Mouse (Mus musculus) kidney, adult 8-10 months (tissue): Measurements from ENCODE around the gene Syncrip.
A peak's percentile ranks its signal among the peaks of the same experiment; 100 is the strongest.
"Not testable (repeated sequence)": the region's sequence is repeated elsewhere in the genome, so short reads cannot be mapped to it uniquely, and the experiment has no call there.

Source experiments
- DNase-seq, 2 experiments: peaks; one replicate each; pipeline ENCODE4 v3.0.0; 2022

The Syncrip gene

DNA sequence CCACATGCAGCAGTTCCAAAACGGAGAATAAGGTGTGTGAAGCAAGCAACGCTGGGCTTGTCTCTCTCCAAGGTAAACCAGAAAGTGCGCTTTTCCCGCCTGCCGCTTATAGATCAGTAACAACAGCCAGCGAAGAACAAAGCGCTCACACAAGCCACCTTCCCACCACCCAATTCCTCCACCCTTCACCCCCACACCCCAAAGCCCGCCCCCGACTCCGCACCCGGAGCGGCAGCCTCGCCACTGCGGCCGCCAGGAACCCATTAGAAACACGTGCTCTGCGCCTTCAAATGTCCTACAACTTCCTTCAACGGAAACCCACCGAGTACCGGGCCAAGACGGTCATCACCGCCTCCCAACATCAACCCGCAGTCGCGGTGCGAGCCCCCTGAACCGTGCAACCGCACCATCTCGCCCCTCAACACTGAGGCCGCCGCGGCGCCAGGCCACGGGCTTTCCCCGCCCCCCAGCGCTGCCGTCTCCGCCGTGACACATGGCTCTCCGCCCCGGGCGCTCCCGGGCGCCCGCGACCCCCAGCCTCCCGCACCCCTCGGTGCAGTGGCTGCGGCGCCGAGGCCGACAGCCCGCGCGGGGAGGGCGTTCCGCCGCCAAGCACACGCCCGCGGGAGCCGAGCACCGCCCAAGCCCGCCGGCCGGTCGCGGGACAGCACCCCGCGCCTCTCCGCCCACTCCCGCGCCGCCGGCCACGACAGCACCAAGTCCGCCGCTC, 1.1 kb downstream of the Syncrip start:
- DNase-seq = peak; percentile 18 to 26

DNA sequence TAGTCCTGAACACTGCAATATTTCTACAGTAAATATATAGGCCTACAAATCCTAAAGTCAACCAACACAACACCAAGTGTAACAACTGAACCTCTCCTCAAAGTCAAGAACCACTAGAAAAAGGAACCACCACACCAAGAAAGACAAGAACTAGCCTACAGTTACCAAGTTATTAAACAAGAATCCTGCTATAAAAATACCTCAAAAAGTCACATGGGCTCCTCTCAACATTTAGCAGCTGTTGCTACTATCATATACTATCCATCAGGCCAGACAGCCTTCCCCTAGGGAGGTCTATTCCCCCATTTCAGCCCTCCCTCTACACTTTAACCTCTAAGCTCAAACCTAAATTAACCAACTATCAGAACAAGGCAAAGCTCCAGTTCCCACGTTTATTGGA, 2.3 kb downstream of the Syncrip start:
- DNase-seq = no peak

DNA sequence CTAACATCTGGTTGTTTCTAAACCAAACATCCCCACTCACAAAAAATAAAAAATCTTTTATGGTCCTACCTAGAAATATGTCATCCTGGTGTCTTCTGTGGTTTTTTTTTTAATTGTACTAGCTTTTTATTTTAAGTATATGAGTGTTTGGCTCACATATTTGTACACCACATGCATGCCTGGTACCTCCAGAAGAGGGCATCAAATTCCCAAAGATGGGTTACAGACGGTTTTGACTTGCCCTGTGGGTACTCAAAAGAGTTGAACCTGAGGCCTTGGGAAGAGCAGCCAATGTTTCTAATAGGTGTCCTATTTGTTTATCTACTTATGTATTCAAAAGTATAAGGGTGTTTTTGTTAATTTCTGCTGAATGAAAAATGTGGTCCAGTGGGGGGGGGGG, 6.2 kb downstream of the Syncrip start:
- no peak for DNase-seq

DNA sequence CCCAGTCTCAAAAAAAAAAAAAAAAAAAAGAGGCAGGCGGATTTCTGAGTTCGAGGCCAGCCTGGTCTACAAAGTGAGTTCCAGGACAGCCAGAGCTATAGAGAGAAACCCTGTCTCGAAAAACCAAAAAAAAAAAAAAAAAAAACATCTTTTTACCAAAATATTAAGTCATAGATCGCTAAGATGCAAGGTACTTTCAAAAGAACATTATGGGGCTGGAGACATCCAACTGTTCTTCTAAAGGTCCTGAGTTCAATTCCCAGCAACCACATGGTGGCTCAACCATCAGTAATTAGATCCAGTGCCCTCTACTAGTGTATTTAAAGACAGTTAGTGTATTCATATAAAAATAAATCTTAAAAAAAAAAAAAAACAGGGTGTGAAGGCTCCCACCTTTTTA, 21.4 kb downstream of the Syncrip start:
- DNase-seq = not testable (repeated sequence)

DNA sequence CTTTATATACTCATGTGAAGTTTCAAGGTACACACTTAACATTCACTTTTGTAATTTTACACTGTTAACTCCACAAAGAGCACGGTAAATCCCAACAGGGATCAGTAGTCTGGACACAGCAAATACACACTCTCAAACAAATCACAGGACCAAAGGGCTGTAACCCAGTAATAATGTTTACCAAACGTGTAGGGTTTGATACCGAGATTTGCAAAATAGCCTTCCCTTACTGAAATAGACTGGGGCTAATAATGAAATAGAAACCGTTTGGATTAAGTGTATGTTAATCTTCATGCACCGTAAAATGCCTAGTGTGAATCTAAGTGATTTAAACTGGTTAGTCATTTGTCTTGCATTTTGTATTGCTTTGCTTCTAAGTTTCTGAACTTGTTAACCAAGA, 42.4 kb downstream of the Syncrip start:
- DNase-seq = no peak

DNA sequence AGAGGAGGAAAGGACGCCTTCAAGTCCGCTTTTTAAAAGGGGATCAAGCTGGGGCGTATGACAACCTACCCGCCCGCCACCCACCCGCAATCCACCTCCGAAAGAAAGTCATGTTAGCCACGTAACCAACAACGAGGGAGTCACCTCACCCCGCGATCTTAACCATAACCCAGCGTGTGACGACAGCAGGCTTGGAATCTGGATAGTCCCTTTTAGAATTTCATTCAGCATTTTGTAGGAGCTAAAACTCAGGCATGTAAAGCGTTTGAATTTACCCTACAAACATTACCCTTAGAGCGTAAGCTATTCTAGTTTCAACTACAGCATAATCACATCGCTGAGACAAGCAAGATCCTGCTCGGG, 43.2 kb downstream of the Syncrip start:
- DNase-seq = no peak

DNA sequence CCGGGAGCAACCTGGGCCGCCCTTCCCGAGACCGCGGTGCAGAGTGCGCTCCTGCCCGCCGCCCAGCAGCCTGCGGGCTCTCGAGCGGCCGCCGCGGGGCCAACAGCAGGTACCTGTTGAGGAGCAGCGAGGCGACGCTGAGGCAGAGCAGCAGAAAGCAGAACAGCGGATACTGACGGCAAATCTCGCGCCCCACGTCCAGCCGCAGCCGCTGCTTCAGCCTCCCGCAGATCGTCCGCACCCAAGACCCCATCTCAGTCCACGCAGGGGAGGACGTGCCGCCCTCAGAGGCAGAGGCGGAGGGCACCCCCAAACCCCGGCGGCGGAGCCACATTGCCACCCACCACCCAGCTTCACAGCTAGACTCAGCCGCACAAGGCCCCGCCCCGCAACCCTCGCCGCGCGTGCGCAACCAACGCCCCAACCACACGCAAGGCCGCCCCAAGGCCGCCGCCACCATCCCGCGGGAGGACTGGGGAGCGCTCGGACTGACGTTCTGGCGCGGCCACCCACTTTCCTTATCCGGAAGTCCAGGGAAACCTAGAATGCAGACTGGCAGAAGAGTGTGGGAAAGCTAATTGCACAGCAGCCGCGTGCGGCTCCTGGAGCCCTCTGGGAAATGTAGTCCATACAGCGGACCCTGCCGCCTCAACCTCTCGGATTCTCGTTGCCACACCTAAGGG, 43.7 kb downstream of the Syncrip start, which contains the start of gene Snx14:
Snx14 (minus strand) TSS at position 404 of the 683 bp plus-strand sequence.
- peak; percentile 96 to 97 for DNase-seq

DNA sequence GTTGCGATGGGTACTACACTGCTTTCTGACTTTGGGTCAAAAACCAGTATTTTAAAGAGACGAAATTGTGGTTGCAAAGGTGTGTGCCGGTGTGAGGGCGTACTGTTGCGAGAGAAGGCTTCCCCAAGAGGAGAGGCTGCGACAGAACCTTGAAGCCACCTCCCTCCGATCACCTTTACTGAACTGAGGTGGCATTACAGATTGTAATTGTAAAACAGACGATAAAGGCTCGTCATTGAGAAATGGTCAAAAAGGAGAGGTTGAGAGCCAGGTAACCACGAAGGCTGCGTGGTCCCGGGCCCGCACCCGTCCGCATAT, 44.2 kb downstream of the Syncrip start:
- DNase-seq = no peak

DNA sequence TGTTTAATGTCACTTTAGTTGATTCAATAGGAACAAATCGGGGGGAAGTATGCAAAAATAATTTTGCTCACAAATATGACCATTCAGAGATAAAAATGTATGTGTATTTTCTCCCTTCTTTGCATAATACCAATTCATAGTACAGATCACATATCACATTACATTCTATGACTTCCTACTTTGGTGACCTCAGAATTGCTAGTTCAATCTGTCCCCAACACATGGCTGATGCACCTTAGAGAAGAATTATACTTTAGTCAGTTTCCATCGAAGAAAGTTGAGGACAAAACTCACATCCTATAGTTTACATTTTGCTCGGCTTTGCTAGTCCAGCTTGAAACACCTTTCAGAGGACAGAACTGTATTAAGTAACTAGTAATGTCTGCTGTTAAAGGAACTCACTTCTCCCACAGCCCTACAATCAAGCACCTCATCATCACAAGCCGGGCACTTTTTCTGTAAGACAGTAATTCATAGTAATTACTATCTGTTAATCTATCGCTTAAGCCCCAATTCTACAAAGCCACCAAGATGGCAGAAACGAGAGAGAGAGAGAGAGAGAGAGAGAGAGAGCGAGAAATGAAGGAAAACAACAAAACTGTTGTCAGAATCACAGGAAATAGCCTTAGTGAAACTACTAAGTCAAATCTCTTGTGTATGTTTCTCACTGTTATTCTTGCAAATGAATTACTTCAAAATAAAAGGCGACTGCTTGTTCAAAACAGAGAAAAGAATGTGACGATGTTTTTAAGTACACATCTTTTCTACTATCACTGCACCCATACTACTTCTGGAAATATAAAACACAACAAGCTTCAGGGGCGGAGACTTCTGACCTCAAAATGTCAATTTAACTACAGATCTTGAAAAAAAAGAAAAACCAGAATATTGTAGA, 44.8 kb downstream of the Syncrip start:
- no peak for DNase-seq

DNA sequence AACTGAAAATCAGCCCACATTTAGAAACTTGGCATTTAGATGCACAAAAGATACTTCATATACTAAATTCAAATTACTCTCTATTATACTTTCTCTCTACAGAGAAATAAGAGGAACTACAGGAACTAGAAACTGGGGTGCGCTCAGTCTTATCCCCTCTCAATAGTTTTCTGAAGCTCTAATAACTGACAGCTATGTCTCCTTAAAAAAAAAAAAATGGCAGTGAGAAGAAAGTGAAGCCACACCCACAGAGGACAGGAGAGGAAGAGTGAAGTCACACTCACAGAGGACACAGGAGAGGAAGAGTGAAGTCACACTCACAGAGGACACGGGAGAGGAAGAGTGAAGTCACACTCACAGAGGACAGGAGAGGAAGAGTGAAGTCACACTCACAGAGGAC, 58.0 kb downstream of the Syncrip start:
- no peak for DNase-seq

DNA sequence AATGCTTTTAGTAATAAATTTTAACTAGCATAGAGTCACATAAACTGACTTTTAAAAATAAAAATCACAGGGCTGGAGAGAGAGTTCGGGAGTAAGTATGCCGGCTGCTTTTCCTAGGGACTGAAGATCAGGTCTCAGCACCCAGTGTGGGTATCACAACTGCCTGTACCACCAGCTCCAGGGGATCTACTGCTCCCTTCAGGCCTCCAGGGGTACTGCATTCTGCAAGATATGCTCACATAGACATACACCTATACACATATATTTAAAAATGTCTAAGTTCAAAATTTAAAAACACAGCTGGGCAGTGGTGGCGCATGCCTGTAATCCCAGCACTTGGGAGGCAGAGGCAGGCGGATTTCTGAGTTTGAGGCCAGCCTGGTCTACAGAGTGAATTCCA, 59.9 kb downstream of the Syncrip start:
- no peak for DNase-seq

DNA sequence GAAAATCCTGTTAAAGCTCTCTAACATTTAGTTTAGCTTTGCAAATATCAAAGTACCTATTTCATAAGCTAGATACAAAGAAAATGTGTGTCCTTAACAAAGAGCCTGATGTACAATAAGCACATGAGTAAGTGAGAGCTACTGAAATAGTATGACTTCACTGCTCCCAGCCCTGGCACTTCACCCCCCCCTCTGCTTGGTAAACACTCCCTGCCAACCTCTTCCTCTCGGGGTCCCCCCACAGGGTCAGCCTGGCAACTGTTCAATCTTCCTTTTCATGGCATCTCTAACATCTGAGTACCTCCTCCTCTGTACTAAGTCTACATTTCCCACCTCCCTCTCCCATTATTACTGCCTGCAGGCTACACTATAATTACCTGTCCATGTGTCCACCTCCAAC, 65.6 kb downstream of the Syncrip start:
- DNase-seq = no peak

DNA sequence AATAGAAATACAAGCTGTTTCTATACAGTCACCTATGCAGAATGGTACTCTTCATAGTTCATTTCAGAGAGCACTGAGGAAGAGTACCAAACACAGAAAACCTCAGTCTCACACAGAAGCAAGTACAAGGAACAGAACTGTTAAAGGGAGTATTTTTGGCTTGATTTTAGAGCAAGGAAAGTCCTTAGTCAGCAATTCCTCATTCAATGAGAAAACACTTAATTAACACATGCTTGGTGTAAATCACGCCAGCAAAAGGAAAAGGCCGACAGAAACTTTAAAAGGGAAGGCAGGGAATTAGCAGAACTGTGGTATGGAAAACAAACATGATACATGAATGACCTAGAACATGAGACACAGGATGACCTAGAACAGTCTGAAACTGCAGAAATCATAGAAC, 72.4 kb downstream of the Syncrip start:
- DNase-seq = no peak

DNA sequence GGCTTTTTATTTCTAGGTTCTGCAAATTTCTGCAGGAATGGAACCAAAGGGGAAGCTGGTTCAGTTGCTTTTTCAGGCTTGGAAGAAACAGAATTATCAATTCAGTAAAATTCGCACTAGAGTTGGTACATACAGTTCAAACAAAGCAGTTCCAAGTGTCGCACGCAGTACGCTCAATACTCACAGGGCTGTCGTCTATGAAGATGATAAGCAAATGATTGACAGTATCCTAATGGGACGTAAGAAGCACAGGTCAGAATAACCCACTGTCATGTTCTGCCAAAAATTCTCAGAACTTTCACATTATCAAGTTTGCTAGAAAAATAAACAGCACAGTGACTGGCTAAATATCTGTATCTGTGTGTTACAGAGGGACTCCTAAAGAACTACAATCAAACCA, 77.9 kb downstream of the Syncrip start:
- no peak for DNase-seq

DNA sequence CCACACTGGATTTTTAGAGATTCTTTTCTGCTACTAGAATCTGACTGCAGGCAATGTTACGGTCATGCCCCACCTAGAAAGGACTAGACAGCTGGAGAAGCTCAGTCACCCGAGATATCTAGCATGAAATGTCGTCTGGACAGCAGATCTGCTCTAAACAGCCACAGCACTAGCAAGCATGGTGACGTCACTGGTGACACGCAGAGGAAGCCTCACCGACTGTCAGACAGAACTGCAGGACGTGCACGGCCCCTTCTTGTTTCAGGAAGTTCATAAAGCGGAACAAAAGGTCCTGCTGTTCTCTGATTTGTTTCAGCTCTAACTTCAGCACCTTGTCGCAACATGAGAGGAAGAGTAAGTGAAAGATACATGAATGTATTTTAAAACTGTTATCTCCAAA, 78.3 kb downstream of the Syncrip start:
- peak in 1 of 2 experiments; percentile 2 for DNase-seq

DNA sequence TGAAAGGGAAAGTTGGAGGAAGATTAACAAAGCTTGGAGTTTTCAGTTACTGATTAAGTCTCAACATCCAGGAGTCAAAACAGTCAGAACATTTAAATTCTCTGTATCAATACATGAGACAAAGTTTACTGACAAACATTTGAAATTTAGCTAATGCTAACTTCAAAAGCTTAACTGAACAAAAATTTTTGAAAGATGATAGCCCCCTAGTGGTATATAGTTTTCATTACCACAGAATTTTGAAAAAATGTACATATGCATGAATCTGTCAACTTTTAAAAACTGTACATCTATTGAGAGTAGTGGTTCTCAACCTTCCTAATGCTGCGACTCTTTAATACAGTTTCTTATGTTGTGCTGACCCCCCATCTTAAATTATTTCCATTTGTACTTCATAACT, 83.9 kb downstream of the Syncrip start:
- no peak for DNase-seq
